Mouse (Mus musculus) CD4-positive, CD25-positive, alpha-beta regulatory T cell, adult 2 months (primary cell): ENCODE measurements around the gene Itgb4.
A peak's percentile ranks its signal among the peaks of the same experiment; 100 is the strongest.

ENCODE experiments used
- DNase-seq: peaks from one replicate; pipeline ENCODE4 v3.0.0-alpha.2; 2012; ENCODE audit warnings: low read depth, low spot score

Itgb4 gene

DNA sequence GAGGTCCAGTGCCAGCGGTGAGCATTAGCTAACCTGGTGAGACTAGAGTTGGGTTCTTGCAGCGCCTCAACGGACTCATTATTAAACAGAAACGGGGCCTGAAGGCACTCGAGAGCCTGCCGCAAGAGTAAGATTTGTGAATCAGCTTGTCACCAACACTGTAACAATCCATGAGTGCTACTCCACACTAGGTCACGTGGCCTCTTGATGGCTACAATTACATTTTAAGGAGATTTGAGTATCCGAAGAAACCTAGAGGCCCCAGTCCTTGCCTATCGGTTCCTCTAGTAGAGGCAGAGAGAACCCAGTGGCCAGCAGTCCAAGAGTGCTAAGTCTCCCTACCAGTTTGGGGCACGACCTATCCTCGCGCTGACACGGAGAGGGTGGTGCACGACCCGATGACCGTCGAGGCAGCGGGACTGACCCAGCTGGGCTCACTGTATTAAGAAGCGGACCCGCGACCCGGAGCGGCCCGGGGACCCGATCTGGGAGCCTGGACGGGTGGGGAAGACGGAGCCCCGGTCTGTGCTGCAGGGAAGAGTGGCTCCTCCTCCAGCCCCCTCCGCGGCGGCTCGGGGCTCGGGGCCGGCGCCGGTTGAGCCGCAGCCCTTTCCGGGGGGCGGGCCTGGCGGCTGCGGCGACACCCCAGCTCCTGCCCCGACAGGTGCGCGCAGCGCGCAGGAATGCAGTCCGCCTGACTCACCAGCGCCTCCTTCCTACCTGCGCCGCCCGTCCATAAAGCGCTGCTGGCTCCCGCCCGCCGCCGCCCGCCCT is at the start of gene Itgb4:
Itgb4 (plus strand) TSS at position 401 of the 774 bp plus-strand sequence.
- DNase-seq = peak; percentile 62

- no peak for DNase-seq
Observed at GRCm38 (mm10) chr11:115929031-115929430, 45.5 kb upstream of the Itgb4 start.

- no peak for DNase-seq
Observed at GRCm38 (mm10) chr11:115929818-115930217, 44.7 kb upstream of the Itgb4 start.

DNA sequence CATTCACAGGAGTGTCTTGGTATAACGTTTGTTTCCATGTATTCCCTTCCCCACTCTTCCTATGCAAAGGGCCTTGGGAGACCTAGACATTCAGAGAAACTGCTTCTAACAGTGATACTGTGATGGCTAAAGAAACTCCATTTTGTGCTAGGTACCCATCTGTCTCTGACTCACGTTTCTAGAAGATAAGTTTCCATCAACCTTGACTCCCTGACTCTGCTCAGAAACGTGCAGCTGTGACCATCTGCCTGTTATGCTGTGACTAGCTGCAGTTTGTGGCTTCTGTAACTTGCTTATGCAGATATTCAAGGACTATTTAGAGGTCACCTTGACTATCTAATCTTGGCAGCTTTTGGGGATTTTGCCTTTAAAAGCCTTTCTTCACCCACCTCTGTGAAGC is 43.3 kb upstream of the Itgb4 start:
- no peak for DNase-seq

- peak; percentile 98 for DNase-seq
Observed at GRCm38 (mm10) chr11:115933108-115933746, 41.3 kb upstream of the Itgb4 start, which contains the start of the genes Sap30bp and Recql5. Gene Sap30bp, plus strand, starts transcription at chr11:115933282. Gene Recql5, minus strand, starts transcription at chr11:115933477.

- DNase-seq = no peak
Observed at GRCm38 (mm10) chr11:115933747-115934110, 40.8 kb upstream of the Itgb4 start.

DNA sequence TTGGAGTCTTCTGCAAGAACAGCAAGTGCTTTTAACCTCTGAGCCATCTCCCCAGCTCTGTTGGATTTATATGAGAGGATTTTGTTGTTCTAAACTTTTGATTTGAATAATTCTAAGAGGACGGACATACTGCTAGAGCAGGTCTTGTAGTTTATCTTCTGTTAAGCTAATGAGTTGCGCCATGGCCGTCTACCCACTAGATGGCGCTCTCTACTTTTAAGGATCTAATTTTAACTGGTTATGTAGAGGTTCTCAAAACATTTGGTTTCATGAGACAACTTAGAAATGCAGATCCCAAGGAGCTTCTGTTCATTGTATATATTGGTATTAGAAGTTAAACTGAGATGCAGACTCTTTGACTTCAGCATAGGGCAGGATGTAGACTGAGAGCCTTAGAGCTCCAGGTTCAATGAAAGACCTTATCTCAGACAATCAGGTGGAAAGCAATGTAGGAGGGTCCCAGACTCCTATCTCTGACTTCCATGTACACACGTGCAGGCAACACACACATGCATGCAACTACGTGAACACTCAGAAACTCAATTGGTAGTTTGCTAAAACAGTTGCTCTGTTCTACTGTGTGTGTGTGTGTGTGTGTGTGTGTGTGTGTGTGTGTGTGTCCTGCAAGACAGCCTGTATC is 34.7 kb upstream of the Itgb4 start:
- peak; percentile 81 for DNase-seq

DNA sequence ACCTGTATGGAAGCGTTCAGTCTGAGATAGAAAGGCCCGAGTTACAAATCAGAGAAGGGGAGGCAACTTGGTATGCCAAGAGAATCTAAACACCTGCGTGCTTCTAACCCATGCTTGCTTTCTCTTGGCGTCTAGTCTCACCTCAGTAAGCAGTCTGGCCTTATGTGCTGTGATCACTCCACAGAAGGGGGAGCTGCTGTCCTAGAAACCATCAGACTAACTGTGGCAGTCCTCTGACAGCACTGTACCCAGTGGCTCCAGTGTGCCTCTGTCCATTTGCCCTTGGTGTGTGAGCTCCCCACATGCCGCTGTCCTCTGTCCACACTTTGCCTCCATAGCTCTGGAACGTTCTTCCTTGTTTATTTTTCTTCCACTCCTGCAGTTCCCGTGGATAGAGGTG is 32.5 kb upstream of the Itgb4 start:
- DNase-seq = no peak

GRCm38 (mm10) chr11:115945247-115945646 is 29.3 kb upstream of the Itgb4 start:
- no peak for DNase-seq

DNA sequence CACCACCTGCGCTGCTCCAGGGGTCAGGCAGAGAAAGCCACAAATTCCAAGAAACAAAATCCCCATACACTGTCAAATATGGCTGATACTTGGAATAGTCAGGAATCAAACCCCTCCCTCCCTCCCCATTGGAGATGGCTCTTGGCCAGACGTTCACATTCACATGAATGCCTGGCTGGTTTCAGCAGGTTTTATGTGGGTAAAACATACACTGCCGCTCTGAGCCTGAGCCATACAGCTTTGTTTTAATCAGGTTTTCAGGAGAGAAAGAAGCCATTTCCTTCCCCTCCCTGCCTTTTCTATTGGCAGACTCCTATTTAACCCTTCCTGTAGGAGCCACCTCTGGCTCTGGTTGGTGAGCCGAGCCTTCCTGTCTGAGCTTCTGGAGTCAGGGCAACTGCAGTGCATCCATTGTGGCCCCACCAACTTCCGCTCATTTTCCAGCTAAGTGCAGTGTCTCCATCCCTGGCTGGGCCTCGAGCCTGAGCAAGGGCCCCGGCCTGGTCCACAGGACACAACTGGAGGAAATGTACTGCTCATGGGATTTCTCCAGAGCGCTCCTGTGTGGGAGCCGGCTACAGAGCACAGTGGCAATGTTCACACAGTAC is 28.2 kb upstream of the Itgb4 start:
- DNase-seq = no peak

GRCm38 (mm10) chr11:115948316-115948715 is 26.2 kb upstream of the Itgb4 start:
- no peak for DNase-seq

GRCm38 (mm10) chr11:115950719-115951118 is 23.8 kb upstream of the Itgb4 start:
- DNase-seq = no peak

DNA sequence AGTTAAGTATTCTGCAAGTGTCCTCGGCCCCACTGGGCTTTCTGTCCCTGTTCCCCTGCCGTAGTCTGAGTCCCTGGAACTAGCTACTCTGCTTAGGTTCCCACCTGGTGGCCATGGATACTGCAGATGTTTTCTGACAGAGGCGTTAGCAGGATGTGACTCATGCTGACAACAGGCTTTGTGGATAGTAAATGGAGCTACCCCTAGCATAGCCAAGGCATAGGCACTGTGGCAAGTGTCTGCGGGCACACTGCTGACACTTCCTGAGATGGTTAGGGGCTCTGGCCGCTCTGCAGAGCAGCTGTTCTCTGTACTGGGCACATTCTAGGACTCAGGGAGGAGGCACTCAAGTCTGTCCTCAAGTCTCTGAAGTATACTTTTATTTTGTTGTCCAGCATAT is 19.8 kb upstream of the Itgb4 start:
- no peak for DNase-seq

- DNase-seq = no peak
Observed at GRCm38 (mm10) chr11:115955195-115955858, 19.2 kb upstream of the Itgb4 start.

GRCm38 (mm10) chr11:115956453-115956852 is 18.1 kb upstream of the Itgb4 start:
- DNase-seq = no peak

DNA sequence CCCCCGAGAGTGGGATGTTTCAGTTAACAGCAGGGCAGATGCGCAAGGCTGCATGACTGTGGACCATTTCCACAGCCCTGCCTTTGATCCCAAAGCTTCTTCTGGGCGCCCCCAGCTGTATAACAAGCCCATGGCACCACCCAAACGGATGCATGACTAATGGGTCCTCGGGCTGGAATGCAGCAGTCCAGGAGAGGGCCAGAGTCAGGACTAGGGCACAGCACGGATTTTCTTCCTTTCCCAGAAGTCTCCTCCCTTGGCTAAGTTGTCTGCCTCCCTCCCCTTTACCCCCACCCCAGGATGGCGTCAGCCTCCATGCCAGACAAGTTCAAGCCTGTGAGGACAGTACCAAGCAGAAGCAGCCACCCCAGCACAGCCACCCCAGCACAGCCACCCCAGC is 16.5 kb upstream of the Itgb4 start:
- no peak for DNase-seq

GRCm38 (mm10) chr11:115959018-115959417 is 15.5 kb upstream of the Itgb4 start:
- DNase-seq = no peak

GRCm38 (mm10) chr11:115962651-115963412 is 11.7 kb upstream of the Itgb4 start:
- DNase-seq = no peak

GRCm38 (mm10) chr11:115964977-115965604 is 9.4 kb upstream of the Itgb4 start:
- DNase-seq = no peak

GRCm38 (mm10) chr11:115968731-115969405 is 5.6 kb upstream of the Itgb4 start:
- DNase-seq = no peak
